Mouse (Mus musculus): ENCODE data around the gene Lsm2. TPM values are rescaled to one million over a fixed set of nuclear protein-coding genes. Genes with fewer than 3 reads are reported as not detected.
"Not testable (repeated sequence)": the region's sequence is repeated elsewhere in the genome, so short reads cannot be mapped to it uniquely, and the experiment has no call there.

Lsm2 gene
- polyA plus RNA-seq, 1 experiment from 2014 or later, result 64.4 TPM

GRCm38 (mm10) chr17:34947606-34948005 is 34.1 kb upstream of the Lsm2 start:
- in situ Hi-C loops (cut with MboI; ENCODE audit: low pct_unique_long_range_greater_than_20kb), result loop anchor here (5.0 kb wide), 1 partner anchor 35 kb away; the partner anchor contains the start of gene Slc44a4
- DNase-seq (ENCODE audit: low read depth, low spot score) (no peak), ATAC-seq (no peak)
- CTCF ChIA-PET, result interaction anchor here (1.0 to 1.5 kb wide), 2 partner anchors 91 to 157 kb away, joined by 3 to 4 read pairs; no protein-coding TSS in a partner anchor
- POLR2A ChIA-PET, result interaction anchor here (1.0 kb wide), 1 partner anchor 17 kb away, joined by 4 read pairs; the partner anchor contains the start of gene Neu1
- TF ChIP-seq CTCF (IDR thresholded peaks at IDR 0.05), result peak; percentile 82
- no peaks in the 10 kb centered on the region for H3K27me3 ChIP-seq

GRCm38 (mm10) chr17:34948721-34949552 is 32.7 kb upstream of the Lsm2 start:
- ChIA-PET CTCF (interaction anchor here (0.9 to 4.6 kb wide), 4 partner anchors 35 to 156 kb away, joined by 3 to 22 read pairs (median 4); no protein-coding TSS in a partner anchor), POLR2A (interaction anchor here (0.6 to 1.8 kb wide), 3 partner anchors 18 to 93 kb away, joined by 3 to 4 read pairs (median 3); partner anchors contain the start of gene Neu1)
- in situ Hi-C loops (cut with MboI; ENCODE audit: low pct_unique_long_range_greater_than_20kb), result loop anchor here (5.0 kb wide), 1 partner anchor 37 kb away; the partner anchor contains the start of gene Slc44a4
- not testable (repeated sequence) for DNase-seq (ENCODE audit: low read depth, low spot score); ATAC-seq; H3K27me3 ChIP-seq

GRCm38 (mm10) chr17:34949553-34949969 is 32.1 kb upstream of the Lsm2 start:
- POLR2A ChIA-PET, result interaction anchor here (0.6 to 1.8 kb wide), 4 partner anchors 15 to 93 kb away, joined by 3 to 9 read pairs (median 4); no protein-coding TSS in a partner anchor
- ATAC-seq, result no peak
- in situ Hi-C loops (cut with MboI; ENCODE audit: low pct_unique_long_range_greater_than_20kb), result loop anchor here (5.0 kb wide), 1 partner anchor 37 kb away; the partner anchor contains the start of gene Slc44a4
- no peak for TF ChIP-seq CTCF (IDR thresholded peaks at IDR 0.05)
- H3K27me3 ChIP-seq, result no peaks in the 10 kb centered on the region
- CTCF ChIA-PET, result interaction anchor here (1.6 to 4.6 kb wide), 3 partner anchors 33 to 94 kb away, joined by 4 to 22 read pairs (median 6); no protein-coding TSS in a partner anchor
- no peak for DNase-seq (ENCODE audit: low read depth, low spot score)

GRCm38 (mm10) chr17:34950514-34951455 is 30.9 kb upstream of the Lsm2 start:
- POLR2A ChIA-PET, result interaction anchor here (0.5 to 1.8 kb wide), 13 partner anchors 9 to 584 kb away, joined by 3 to 9 read pairs (median 3); no protein-coding TSS in a partner anchor
- ATAC-seq, result no peak
- DNase-seq (ENCODE audit: low read depth, low spot score), result no peak
- in situ Hi-C loops (cut with MboI; ENCODE audit: low pct_unique_long_range_greater_than_20kb), result no loop called here
- CTCF ChIA-PET, result interaction anchor here (0.6 to 4.6 kb wide), 11 partner anchors 11 to 159 kb away, joined by 3 to 22 read pairs (median 4); partner anchors contain the start of gene Lsm2
- no peaks in the 10 kb centered on the region for H3K27me3 ChIP-seq
- TF ChIP-seq CTCF (IDR thresholded peaks at IDR 0.05), result peak; percentile 61

GRCm38 (mm10) chr17:34951636-34952377 is 29.9 kb upstream of the Lsm2 start:
- POLR2A ChIA-PET, result interaction anchor here (0.6 to 1.8 kb wide), 10 partner anchors 10 to 976 kb away, joined by 3 to 9 read pairs (median 3); no protein-coding TSS in a partner anchor
- in situ Hi-C loops (cut with MboI; ENCODE audit: low pct_unique_long_range_greater_than_20kb), result no loop called here
- ATAC-seq, result no peak
- TF ChIP-seq CTCF (IDR thresholded peaks at IDR 0.05), result no peak
- CTCF ChIA-PET, result interaction anchor here (0.6 to 4.6 kb wide), 7 partner anchors 9 to 96 kb away, joined by 3 to 22 read pairs (median 3); partner anchors contain the start of gene Vars
- H3K27me3 ChIP-seq, result no peaks in the 10 kb centered on the region
- DNase-seq (ENCODE audit: low read depth, low spot score), result no peak

- peak; percentile 89 for TF ChIP-seq CTCF (IDR thresholded peaks at IDR 0.05)
- ChIA-PET CTCF (interaction anchor here (0.6 to 4.6 kb wide), 5 partner anchors 10 to 48 kb away, joined by 3 to 22 read pairs (median 3); partner anchors contain the start of gene Vars), POLR2A (interaction anchor here (0.6 to 1.3 kb wide), 4 partner anchors 24 to 976 kb away, joined by 3 read pairs; no protein-coding TSS in a partner anchor)
- in situ Hi-C loops (cut with MboI; ENCODE audit: low pct_unique_long_range_greater_than_20kb), result no loop called here
- no peak for DNase-seq (ENCODE audit: low read depth, low spot score)
- no peaks in the 10 kb centered on the region for H3K27me3 ChIP-seq
- ATAC-seq, result no peak
Measured at GRCm38 (mm10) chr17:34952378-34953040, 29.2 kb upstream of the Lsm2 start.

- ATAC-seq (no peak), DNase-seq (ENCODE audit: low read depth, low spot score) (no peak)
- ChIA-PET CTCF (interaction anchor here (1.1 to 1.3 kb wide), 2 partner anchors 21 to 36 kb away, joined by 3 to 8 read pairs; no protein-coding TSS in a partner anchor), POLR2A (no interaction called here)
- in situ Hi-C loops (cut with MboI; ENCODE audit: low pct_unique_long_range_greater_than_20kb), result no loop called here
- H3K27me3 ChIP-seq, result no peaks in the 10 kb centered on the region
- no peak for TF ChIP-seq CTCF (IDR thresholded peaks at IDR 0.05)
Measured at GRCm38 (mm10) chr17:34953258-34953657, 28.4 kb upstream of the Lsm2 start.

GRCm38 (mm10) chr17:34953904-34954303 is 27.8 kb upstream of the Lsm2 start:
- DNase-seq (ENCODE audit: low read depth, low spot score), result no peak
- in situ Hi-C loops (cut with MboI; ENCODE audit: low pct_unique_long_range_greater_than_20kb), result no loop called here
- ATAC-seq, result no peak
- H3K27me3 ChIP-seq, result no peaks in the 10 kb centered on the region
- POLR2A ChIA-PET, result no interaction called here
- TF ChIP-seq CTCF (IDR thresholded peaks at IDR 0.05), result no peak
- CTCF ChIA-PET, result no interaction called here
